Mouse (Mus musculus) effector memory CD4-positive, alpha-beta T cell, adult 5 months (primary cell): ENCODE data around the gene Rhebl1. TPM values are rescaled to one million over a fixed set of nuclear protein-coding genes. Genes with fewer than 3 reads are reported as not detected.

Source experiments
- polyA plus RNA-seq: library from polyadenylated mRNA; unstranded; fragments of 100-300 nt; shearing (Covaris generic); gene quantifications from one replicate; pipeline ENCODE4 v1.2.1, GENCODE M21; 2017

Gene Rhebl1
- polyA plus RNA-seq, result 19.0 TPM

GRCm38 (mm10) chr15:98893940-98894745 lies at the start of gene Rhebl1:
Gene Rhebl1 (minus strand): TSS chr15:98894540.

GRCm38 (mm10) chr15:98934217-98934839 lies 40.0 kb upstream of the Rhebl1 start, which contains the start of gene Tuba1b:
Gene Tuba1b (minus strand): TSS chr15:98934565.

GRCm38 (mm10) chr15:98917538-98918498 lies 23.5 kb upstream of the Rhebl1 start, which contains the start of gene Lmbr1l:
Gene Lmbr1l (minus strand): TSS chr15:98918231.

GRCm38 (mm10) chr15:98897928-98898800 lies 3.8 kb upstream of the Rhebl1 start, which contains the start of gene Dhh:
Gene Dhh (minus strand): TSS chr15:98898540.

GRCm38 (mm10) chr15:98871070-98871915 lies 23.0 kb downstream of the Rhebl1 start, which contains the start of gene Kmt2d:
Gene Kmt2d (minus strand): TSS chr15:98871204.

GRCm38 (mm10) chr15:98830736-98831683 lies 63.3 kb downstream of the Rhebl1 start, which contains the start of gene Prkag1:
Gene Prkag1 (minus strand): TSS chr15:98831521.

Other genes starting within 250 kb of the Rhebl1 start
- gene Ddx23, start 231.6 kb downstream of the Rhebl1 start, polyA plus RNA-seq, result 27.5 TPM
- 2.8 TPM for gene Rnd1, start 217.1 kb downstream of the Rhebl1 start, polyA plus RNA-seq
- gene Ccdc65, start 186.3 kb downstream of the Rhebl1 start, polyA plus RNA-seq, result 0.70 TPM
- gene Fkbp11, start 166.3 kb downstream of the Rhebl1 start, polyA plus RNA-seq, result not detected
- gene Arf3, start 131.3 kb downstream of the Rhebl1 start, polyA plus RNA-seq, result 93.8 TPM
- gene Wnt10b, start 116.4 kb downstream of the Rhebl1 start, polyA plus RNA-seq, result 0.31 TPM
- gene Wnt1, start 104.7 kb downstream of the Rhebl1 start, polyA plus RNA-seq, result not detected
- not detected for gene Ddn, start 85.0 kb downstream of the Rhebl1 start, polyA plus RNA-seq
- gene Prkag1, start 63.0 kb downstream of the Rhebl1 start, polyA plus RNA-seq, result 84.8 TPM
- gene Kmt2d, start 23.3 kb downstream of the Rhebl1 start, polyA plus RNA-seq, result 27.4 TPM
- gene Dhh, start 4.0 kb upstream of the Rhebl1 start, polyA plus RNA-seq, result 0.09 TPM
- gene Lmbr1l, start 23.7 kb upstream of the Rhebl1 start, polyA plus RNA-seq, result 105 TPM
- 286 TPM for gene Tuba1b, start 40.0 kb upstream of the Rhebl1 start, polyA plus RNA-seq
- not detected for gene Gm49450, start 59.0 kb upstream of the Rhebl1 start, polyA plus RNA-seq
- gene Tuba1a, start 59.2 kb upstream of the Rhebl1 start, polyA plus RNA-seq, result 187 TPM
- 33.2 TPM for gene Tuba1c, start 135.4 kb upstream of the Rhebl1 start, polyA plus RNA-seq
- not detected for gene Prph, start 160.6 kb upstream of the Rhebl1 start, polyA plus RNA-seq
- gene Troap, start 180.0 kb upstream of the Rhebl1 start, polyA plus RNA-seq, result not detected
- gene C1ql4, start 193.3 kb upstream of the Rhebl1 start, polyA plus RNA-seq, result not detected
- gene Dnajc22, start 198.6 kb upstream of the Rhebl1 start, polyA plus RNA-seq, result not detected
- 0.20 TPM for gene Spats2, start 231.4 kb upstream of the Rhebl1 start, polyA plus RNA-seq